Mouse (Mus musculus): ENCODE results near the gene Slc9a1.

DNA sequence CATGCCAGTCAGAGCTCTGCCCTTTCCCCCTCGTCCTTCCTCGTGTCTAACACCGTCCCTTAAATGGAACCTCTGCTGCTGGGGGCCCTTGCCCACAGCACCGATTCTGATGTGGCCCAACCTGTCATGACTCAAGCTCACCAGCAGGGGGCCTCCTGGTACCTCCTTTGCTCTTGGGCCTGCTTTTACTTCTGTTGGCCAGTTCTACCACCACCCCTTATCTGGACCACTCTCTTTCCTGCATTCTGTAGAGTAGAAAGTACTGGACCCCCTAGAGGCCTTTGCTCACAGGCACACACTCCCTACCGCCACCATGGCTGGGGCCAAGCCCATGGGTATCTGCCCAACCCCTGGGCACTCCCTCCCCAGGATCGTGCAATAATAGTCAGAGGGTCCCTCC, 53.6 kb downstream of the Slc9a1 start:
- peak; percentile 86 for TF ChIP-seq CTCF (IDR thresholded peaks at IDR 0.05; ENCODE audit: control insufficient read depth, insufficient read depth, insufficient replicate concordance, low read depth, low read length)
- TF ChIP-seq POLR2A (IDR thresholded peaks at IDR 0.05; ENCODE audit: control insufficient read depth, low read depth, low read length) = no peak

Measured in testis, adult 2 months (tissue).